Mouse (Mus musculus) hindbrain, embryonic 16.5 days (tissue): Measurements from ENCODE around the gene Khnyn. TPM values are rescaled to one million over a fixed set of nuclear protein-coding genes. Genes with fewer than 3 reads are reported as not detected.

ENCODE experiments used
- ATAC-seq: fragments of 200-750 bp; cut with Nextera tagmentation; 2 replicates; pipeline ENCODE4 v1.8.0; 2017; ENCODE audit warnings: moderate TSS enrichment, moderate library complexity
- H3K27ac ChIP-seq: fragments of 300-500 bp; sonication (generic); 2 replicates; pipeline ENCODE4 v1.5.1; 2014; ENCODE audit warnings: low read depth, mild to moderate bottlenecking, control low read depth, low read length, moderate library complexity
- H3K27me3 ChIP-seq: fragments of 300-500 bp; sonication (generic); replicated peaks from 2 replicates; pipeline ENCODE4 v1.6.1; 2014; ENCODE audit warnings: low read length; ENCODE audit not compliant: control insufficient read depth, insufficient read depth
- H3K36me3 ChIP-seq: fragments of 300-500 bp; sonication (generic); 2 replicates; pipeline ENCODE4 v1.6.1; 2014; ENCODE audit warnings: mild to moderate bottlenecking, low read length, moderate library complexity, mixed read lengths; ENCODE audit not compliant: control insufficient read depth, insufficient read depth
- H3K4me1 ChIP-seq: fragments of 300-500 bp; sonication (generic); 2 replicates; pipeline ENCODE4 v1.6.1; 2014; ENCODE audit warnings: low read depth, low read length; ENCODE audit not compliant: control insufficient read depth, insufficient read depth
- H3K4me2 ChIP-seq: fragments of 300-500 bp; sonication (generic); 2 replicates; pipeline ENCODE4 v1.6.1; 2014; ENCODE audit warnings: mild to moderate bottlenecking, low read length, control low read depth, moderate library complexity
- H3K4me3 ChIP-seq: fragments of 300-500 bp; sonication (generic); 2 replicates; pipeline ENCODE4 v1.5.1; 2014; ENCODE audit warnings: mild to moderate bottlenecking, low read length, control low read depth, moderate library complexity
- H3K9ac ChIP-seq: fragments of 300-500 bp; sonication (generic); 2 replicates; pipeline ENCODE4 v1.6.1; 2014; ENCODE audit warnings: low read depth, mild to moderate bottlenecking, control low read depth, low read length, moderate library complexity
- H3K9me3 ChIP-seq: fragments of 300-500 bp; sonication (generic); 2 replicates; pipeline ENCODE4 v1.6.1; 2014; ENCODE audit warnings: mild to moderate bottlenecking, low read length, moderate library complexity; ENCODE audit not compliant: control insufficient read depth
- WGBS: fragments of 180-500 bp; shearing (Covaris S2); extraction: QIAGEN DNeasy Blood & Tissue Kit; methylation state at CpG from one replicate; pipeline ENCODE4 v1.1.7; 2014; 5-methylcytosine and 5-hydroxymethylcytosine counted together
- polyA plus RNA-seq: library from polyadenylated mRNA; unstranded; fragments of >200 nt; fragmentation: Nextera tagmentation; extraction: Ambion mirVana; gene quantifications from 2 replicates; pipeline ENCODE4 v1.2.1, GENCODE M21; 2015

The Khnyn gene
- 9.1 and 11.4 TPM in 2 replicates for polyA plus RNA-seq

- H3K27me3 ChIP-seq: no peaks in the 10 kb centered on the region
- ATAC-seq: peak; percentile 95
- H3K9me3 ChIP-seq: no peaks in the 10 kb centered on the region
- H3K4me1 ChIP-seq: peaks cover 19% of the 10 kb centered on the region
- H3K4me3 ChIP-seq: peak within 1 kb of the TSS; percentile 92
- peak within 1 kb of the TSS; percentile 84 for H3K27ac ChIP-seq
- H3K4me2 ChIP-seq: peak within 1 kb of the TSS; percentile 74
- peaks cover 20% of the 10 kb centered on the region for H3K36me3 ChIP-seq
- peak within 1 kb of the TSS; percentile 95 for H3K9ac ChIP-seq
- 0% methylated on average over 23 of the region's 30 CpGs for WGBS
Measured at GRCm38 (mm10) chr14:55884713-55885113, at the start of gene Khnyn. Gene Khnyn (plus strand): TSS chr14:55884947.

GRCm38 (mm10) chr14:55838312-55838711 lies 46.4 kb upstream of the Khnyn start:
- 85% methylated on average over 5 of the region's 5 CpGs for WGBS

GRCm38 (mm10) chr14:55838740-55839139 lies 46.0 kb upstream of the Khnyn start:
- no peaks in the 10 kb centered on the region for H3K9me3 ChIP-seq
- H3K4me2 ChIP-seq: no peak overlapping the region
- H3K9ac ChIP-seq: no peak overlapping the region
- no peaks in the 10 kb centered on the region for H3K27me3 ChIP-seq
- no peak overlapping the region for H3K4me3 ChIP-seq
- H3K27ac ChIP-seq: no peak overlapping the region
- 90% methylated on average over 4 of the region's 4 CpGs for WGBS
- ATAC-seq: no peak
- H3K4me1 ChIP-seq: no peaks in the 10 kb centered on the region
- no peaks in the 10 kb centered on the region for H3K36me3 ChIP-seq

More at GRCm38 (mm10) chr14:55838312-55838711, 46.4 kb upstream of the Khnyn start:
- no peak overlapping the region for H3K27ac ChIP-seq
- H3K4me1 ChIP-seq: no peaks in the 10 kb centered on the region
- H3K9ac ChIP-seq: no peak overlapping the region
- no peak overlapping the region for H3K4me3 ChIP-seq
- ATAC-seq: no peak
- no peaks in the 10 kb centered on the region for H3K36me3 ChIP-seq
- no peak overlapping the region for H3K4me2 ChIP-seq
- H3K27me3 ChIP-seq: no peaks in the 10 kb centered on the region
- H3K9me3 ChIP-seq: no peaks in the 10 kb centered on the region

GRCm38 (mm10) chr14:55840853-55841366 lies 43.8 kb upstream of the Khnyn start:
- Histone ChIP-seq H3K9me3 (no peaks in the 10 kb centered on the region), H3K27me3 (no peaks in the 10 kb centered on the region), H3K4me1 (no peaks in the 10 kb centered on the region), H3K4me2 (no peak overlapping the region), H3K36me3 (no peaks in the 10 kb centered on the region), H3K4me3 (no peak overlapping the region), H3K27ac (no peak overlapping the region), H3K9ac (no peak overlapping the region)
- no peak for ATAC-seq
- 58% methylated on average over 4 of the region's 4 CpGs for WGBS

- 77% methylated on average over 4 of the region's 4 CpGs for WGBS
Measured at GRCm38 (mm10) chr14:55842794-55843193, 42.0 kb upstream of the Khnyn start.

GRCm38 (mm10) chr14:55845506-55846294 lies 39.0 kb upstream of the Khnyn start:
- H3K4me3 ChIP-seq: no peak overlapping the region
- H3K36me3 ChIP-seq: no peaks in the 10 kb centered on the region
- no peak for ATAC-seq
- H3K9ac ChIP-seq: no peak overlapping the region
- no peaks in the 10 kb centered on the region for H3K4me1 ChIP-seq
- H3K27ac ChIP-seq: no peak overlapping the region
- no peak overlapping the region for H3K4me2 ChIP-seq
- H3K27me3 ChIP-seq: no peaks in the 10 kb centered on the region
- H3K9me3 ChIP-seq: no peaks in the 10 kb centered on the region
- WGBS: 71% methylated on average over 9 of the region's 9 CpGs

More at GRCm38 (mm10) chr14:55842794-55843193, 42.0 kb upstream of the Khnyn start:
- no peak overlapping the region for H3K9ac ChIP-seq
- no peaks in the 10 kb centered on the region for H3K27me3 ChIP-seq
- ATAC-seq: no peak
- no peaks in the 10 kb centered on the region for H3K36me3 ChIP-seq
- no peaks in the 10 kb centered on the region for H3K9me3 ChIP-seq
- H3K4me1 ChIP-seq: no peaks in the 10 kb centered on the region
- H3K27ac ChIP-seq: no peak overlapping the region
- no peak overlapping the region for H3K4me2 ChIP-seq
- no peak overlapping the region for H3K4me3 ChIP-seq

- Histone ChIP-seq H3K9me3 (no peaks in the 10 kb centered on the region), H3K9ac (no peak overlapping the region), H3K4me2 (no peak overlapping the region), H3K4me1 (peaks cover 22% of the 10 kb centered on the region), H3K27ac (no peak overlapping the region), H3K27me3 (no peaks in the 10 kb centered on the region), H3K4me3 (no peak overlapping the region), H3K36me3 (no peaks in the 10 kb centered on the region)
- 60% methylated on average over 6 of the region's 6 CpGs for WGBS
- no peak for ATAC-seq
Measured at GRCm38 (mm10) chr14:55850885-55851284, 33.9 kb upstream of the Khnyn start.

- peak overlapping the region; percentile 54 for H3K4me3 ChIP-seq
- no peaks in the 10 kb centered on the region for H3K36me3 ChIP-seq
- no peaks in the 10 kb centered on the region for H3K9me3 ChIP-seq
- peak overlapping the region; percentile 84 for H3K9ac ChIP-seq
- peak overlapping the region; percentile 84 for H3K27ac ChIP-seq
- ATAC-seq: peak; percentile 87
- H3K4me1 ChIP-seq: peaks cover 38% of the 10 kb centered on the region
- peak overlapping the region; percentile 74 for H3K4me2 ChIP-seq
- 5% methylated on average over 11 of the region's 11 CpGs for WGBS
- no peaks in the 10 kb centered on the region for H3K27me3 ChIP-seq
Measured at GRCm38 (mm10) chr14:55852646-55853551, 31.8 kb upstream of the Khnyn start.
